Mouse (Mus musculus) right cerebral cortex, postnatal 25 days (tissue): ENCODE measurements around the gene Clec2g.

Source experiments
- DNase-seq: peaks from one replicate; pipeline ENCODE4 v3.0.0; 2022

The Clec2g gene

GRCm38 (mm10) chr6:129027451-129028248 lies 93.5 kb downstream of the Clec2g start:
- DNase-seq: no peak

DNA sequence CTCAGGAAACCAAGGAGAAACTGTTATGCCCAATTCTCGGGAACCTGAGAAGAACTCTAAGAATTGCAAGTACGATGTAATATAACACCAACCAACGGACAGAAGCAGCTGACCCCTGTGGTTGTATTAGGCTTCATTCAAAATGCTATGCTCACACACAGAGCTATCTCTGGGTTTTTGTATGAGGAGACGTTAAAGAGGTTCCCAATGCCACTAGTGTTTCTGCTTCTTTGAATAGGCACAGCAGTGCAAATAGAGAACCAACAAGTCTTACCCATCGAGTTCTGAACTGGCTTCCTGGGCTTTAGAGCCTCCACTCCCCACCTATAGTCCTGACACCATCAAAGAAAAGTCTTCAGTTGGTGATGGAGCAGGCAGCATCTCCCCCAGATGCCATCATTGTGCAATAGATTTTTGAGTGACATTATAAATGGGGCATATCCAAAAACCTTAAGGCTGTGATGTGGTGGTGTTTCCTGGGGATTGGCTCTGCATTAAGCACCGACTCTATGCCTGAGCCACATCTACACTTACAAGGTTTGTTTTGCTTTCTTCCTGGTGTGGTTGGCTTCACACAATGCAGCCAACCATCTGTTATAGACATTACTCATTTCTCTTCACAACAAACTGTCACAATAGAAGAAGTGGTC lies 96.1 kb downstream of the Clec2g start:
- no peak for DNase-seq

- no peak for DNase-seq
Measured at GRCm38 (mm10) chr6:129030964-129031363, 96.8 kb downstream of the Clec2g start.

- DNase-seq: no peak
Measured at GRCm38 (mm10) chr6:129033397-129033796, 99.2 kb downstream of the Clec2g start.
